Mouse (Mus musculus): ENCODE data around the gene Sobp.

DNA sequence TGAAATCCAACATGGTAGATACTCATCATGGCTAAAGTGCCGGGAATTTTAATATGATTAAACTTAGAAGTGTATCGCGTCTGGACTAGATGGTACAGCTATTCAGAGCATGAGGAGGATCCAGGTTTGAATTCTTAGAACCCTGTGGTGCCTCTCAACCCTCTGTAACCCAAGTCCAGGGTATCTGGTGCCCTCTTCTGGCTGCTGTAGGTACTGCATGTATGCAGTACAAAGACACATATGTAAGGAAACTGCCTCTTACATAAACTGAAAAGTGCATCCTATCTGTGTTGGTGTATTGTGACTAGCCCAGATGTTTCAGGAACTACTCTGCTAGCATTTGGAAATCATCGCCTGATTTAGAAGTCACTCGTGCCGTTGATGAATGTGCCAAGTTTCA lies 184.4 kb downstream of the Sobp start:
- TF ChIP-seq POLR2A (IDR thresholded peaks at IDR 0.05; ENCODE audit: insufficient read depth, low read length) (no peak), EP300 (IDR thresholded peaks at IDR 0.05; ENCODE audit: insufficient read depth, low read depth, low read length) (no peak)
